Mouse (Mus musculus): ENCODE measurements around the gene Morn2. TPM values are rescaled to one million over a fixed set of nuclear protein-coding genes. Genes with fewer than 3 reads are reported as not detected.

The Morn2 gene
- 1.9 and 3.3 TPM in 2 replicates for polyA plus RNA-seq (2012; rRNA removed)

DNA sequence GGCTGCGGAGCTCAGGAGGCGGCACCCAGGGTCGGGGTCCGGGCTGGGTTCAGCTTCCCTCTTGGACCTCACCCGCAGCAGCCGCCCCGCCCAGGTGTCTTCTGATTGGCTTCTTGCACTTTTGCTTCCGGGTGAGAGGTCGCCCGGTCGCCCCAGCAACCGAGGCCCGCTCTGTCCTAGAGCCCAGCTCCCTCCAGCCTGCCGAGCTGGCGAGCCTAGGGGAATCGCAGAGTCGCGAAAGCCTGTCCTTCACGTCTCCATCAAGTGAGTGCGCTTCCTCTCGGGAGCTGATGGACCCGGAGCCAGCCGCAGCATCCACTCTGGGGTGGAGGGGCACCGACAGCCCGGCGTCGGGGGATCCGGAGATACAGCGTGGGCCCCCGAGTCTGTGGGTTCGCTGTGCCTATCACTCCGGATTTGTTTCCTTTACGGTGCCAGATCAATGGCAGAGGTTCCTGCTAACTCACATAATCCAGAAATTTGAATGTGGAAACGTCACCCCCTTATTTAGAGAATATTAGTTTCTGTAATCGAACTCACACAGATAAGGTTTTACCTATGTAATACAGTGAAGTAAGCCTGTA lies at the start of gene Morn2, which contains the start of gene Dhx57:
Gene Morn2 (plus strand): TSS at position 130 of the 584 bp plus-strand sequence.
Gene Dhx57 (minus strand): TSS at position 403 of the 584 bp plus-strand sequence.

DNA sequence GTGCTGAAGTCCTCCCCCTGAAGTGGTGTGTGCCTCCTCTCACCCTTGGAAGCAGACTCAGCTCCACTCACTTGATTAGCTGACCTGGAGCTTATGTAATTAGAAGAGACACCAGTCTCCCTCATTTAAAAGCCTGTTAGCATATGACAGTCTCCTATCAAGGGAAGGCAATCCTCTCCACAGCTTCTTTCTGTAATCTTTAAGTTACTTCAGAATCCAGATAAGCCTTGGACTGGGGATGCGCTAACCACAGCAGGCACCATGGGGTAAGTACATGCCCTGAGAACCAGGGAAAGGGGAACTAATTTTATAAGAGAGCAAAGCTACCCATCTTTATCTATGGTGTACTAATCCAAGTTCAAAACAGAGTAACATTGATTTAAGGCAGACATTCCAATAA lies 17.2 kb downstream of the Morn2 start, which contains the start of gene Arhgef33:
Gene Arhgef33 (plus strand): TSS at position 157 of the 400 bp plus-strand sequence.

Other genes with a start within 250 kb of the Morn2 start
- 17.6 and 32.4 TPM in 2 replicates for gene Hnrnpll, start 227.9 kb upstream of the Morn2 start, polyA plus RNA-seq (2012; rRNA removed)
- 25.8 and 36.6 TPM in 2 replicates for gene Galm, start 162.7 kb upstream of the Morn2 start, polyA plus RNA-seq (2012; rRNA removed)
- gene Srsf7, start 82.9 kb upstream of the Morn2 start, polyA plus RNA-seq (2012; rRNA removed): 38.5 and 48.0 TPM in 2 replicates
- gene Ttc39d, start 82.7 kb upstream of the Morn2 start, polyA plus RNA-seq (2012; rRNA removed): 0.05 and 0.08 TPM in 2 replicates
- 2.2 and 2.3 TPM in 2 replicates for gene Gemin6, start 65.8 kb upstream of the Morn2 start, polyA plus RNA-seq (2012; rRNA removed)
- 8.0 and 10.0 TPM in 2 replicates for gene Dhx57, start 273 bp downstream of the Morn2 start, polyA plus RNA-seq (2012; rRNA removed)
- gene Arhgef33, start 17.2 kb downstream of the Morn2 start, polyA plus RNA-seq (2012; rRNA removed): 1.5 and 2.2 TPM in 2 replicates
- 1.5 TPM in 1 of 2 replicates, not detected in the other for gene Gm10190, start 83.3 kb downstream of the Morn2 start, polyA plus RNA-seq (2012; rRNA removed)
- gene Sos1, start 190.2 kb downstream of the Morn2 start, polyA plus RNA-seq (2012; rRNA removed): 2.9 TPM in 2 replicates